Mouse (Mus musculus) testis, adult 2 months (tissue): ENCODE measurements at regions not wholly inside any gene's neighbourhood (a gene's known extent, or its start where the extent isn't known, plus 50 kb on each side); places are given as distances from the start of the nearest gene placed in this dataset.

Experiments
- H3K27ac ChIP-seq: fragments of 200-500 bp; 2 replicates; pipeline ENCODE4 v1.5.1; 2012; ENCODE audit warnings: low read depth, low read length; ENCODE audit not compliant: control insufficient read depth, insufficient read depth
- H3K27me3 ChIP-seq: fragments of 200-500 bp; 2 replicates; pipeline ENCODE4 v1.6.1; 2012; ENCODE audit warnings: mild to moderate bottlenecking, low read length, moderate library complexity; ENCODE audit not compliant: control insufficient read depth, insufficient read depth
- H3K36me3 ChIP-seq: fragments of 200-500 bp; 2 replicates; pipeline ENCODE4 v1.6.1; 2012; ENCODE audit warnings: mild to moderate bottlenecking, low read length; ENCODE audit not compliant: control insufficient read depth, insufficient read depth
- H3K4me1 ChIP-seq: fragments of 200-500 bp; 2 replicates; pipeline ENCODE4 v1.6.1; 2012; ENCODE audit warnings: low read length; ENCODE audit not compliant: control insufficient read depth, insufficient read depth
- H3K4me3 ChIP-seq: fragments of 200-500 bp; 2 replicates; pipeline ENCODE4 v1.5.1; 2012; ENCODE audit warnings: low read depth, mild to moderate bottlenecking, low read length, moderate library complexity, mixed read lengths; ENCODE audit not compliant: control insufficient read depth
- CTCF ChIP-seq: fragments of 200-500 bp; IDR thresholded peaks from 2 replicates; pipeline ENCODE4 v1.5.1; 2012; ENCODE audit warnings: low read depth, mild to moderate bottlenecking, inconsistent platforms, low read length, moderate library complexity; ENCODE audit not compliant: control insufficient read depth, insufficient read depth, insufficient replicate concordance
- POLR2A ChIP-seq: fragments of 200-500 bp; IDR thresholded peaks from 2 replicates; pipeline ENCODE4 v1.6.1; 2012; ENCODE audit warnings: low read depth, mild to moderate bottlenecking, inconsistent platforms, low read length, moderate library complexity; ENCODE audit not compliant: control insufficient read depth

GRCm38 (mm10) chr13:11201978-11202377, 841.3 kb upstream of the Chrm3 start:
- H3K27me3 ChIP-seq: no peaks in the 10 kb centered on the region
- H3K27ac ChIP-seq: no peak overlapping the region
- H3K4me3 ChIP-seq: no peak overlapping the region
- no peaks in the 10 kb centered on the region for H3K36me3 ChIP-seq
- no peaks in the 10 kb centered on the region for H3K4me1 ChIP-seq
- TF ChIP-seq CTCF: no peak
- no peak for TF ChIP-seq POLR2A

- no peak for TF ChIP-seq POLR2A
- TF ChIP-seq CTCF: no peak
- Histone ChIP-seq H3K27me3 (no peaks in the 10 kb centered on the region), H3K4me1 (no peaks in the 10 kb centered on the region), H3K27ac (no peak overlapping the region), H3K4me3 (no peak overlapping the region), H3K36me3 (no peaks in the 10 kb centered on the region)
These were observed 831.8 kb upstream of the Chrm3 start for GRCm38 (mm10) chr13:11192471-11192870.

- H3K4me3 ChIP-seq: no peak overlapping the region
- H3K4me1 ChIP-seq: no peaks in the 10 kb centered on the region
- no peaks in the 10 kb centered on the region for H3K27me3 ChIP-seq
- TF ChIP-seq POLR2A (no peak), CTCF (no peak)
- no peak overlapping the region for H3K27ac ChIP-seq
- H3K36me3 ChIP-seq: no peaks in the 10 kb centered on the region
These were observed 820.5 kb upstream of the Chrm3 start for GRCm38 (mm10) chr13:11181191-11181590.

GRCm38 (mm10) chr13:11180356-11180755, 819.7 kb upstream of the Chrm3 start:
- no peaks in the 10 kb centered on the region for H3K27me3 ChIP-seq
- no peak for TF ChIP-seq CTCF
- TF ChIP-seq POLR2A: no peak
- H3K4me3 ChIP-seq: no peak overlapping the region
- no peak overlapping the region for H3K27ac ChIP-seq
- H3K36me3 ChIP-seq: no peaks in the 10 kb centered on the region
- no peaks in the 10 kb centered on the region for H3K4me1 ChIP-seq

- H3K27ac ChIP-seq: no peak overlapping the region
- no peaks in the 10 kb centered on the region for H3K4me1 ChIP-seq
- no peak overlapping the region for H3K4me3 ChIP-seq
- H3K36me3 ChIP-seq: no peaks in the 10 kb centered on the region
- TF ChIP-seq POLR2A: no peak
- no peak for TF ChIP-seq CTCF
- no peaks in the 10 kb centered on the region for H3K27me3 ChIP-seq
These were observed 817.9 kb upstream of the Chrm3 start for GRCm38 (mm10) chr13:11178586-11178985.

GRCm38 (mm10) chr13:11177642-11178420, 817.2 kb upstream of the Chrm3 start:
- H3K4me3 ChIP-seq: no peak overlapping the region
- TF ChIP-seq CTCF: no peak
- TF ChIP-seq POLR2A: no peak
- H3K27ac ChIP-seq: no peak overlapping the region
- H3K4me1 ChIP-seq: no peaks in the 10 kb centered on the region
- no peaks in the 10 kb centered on the region for H3K27me3 ChIP-seq
- H3K36me3 ChIP-seq: no peaks in the 10 kb centered on the region

GRCm38 (mm10) chr13:11167115-11167514, 806.5 kb upstream of the Chrm3 start:
- TF ChIP-seq POLR2A (no peak), CTCF (no peak)
- no peak overlapping the region for H3K4me3 ChIP-seq
- no peaks in the 10 kb centered on the region for H3K4me1 ChIP-seq
- H3K36me3 ChIP-seq: no peaks in the 10 kb centered on the region
- no peaks in the 10 kb centered on the region for H3K27me3 ChIP-seq
- H3K27ac ChIP-seq: no peak overlapping the region
